Mouse (Mus musculus) spleen, adult 2 months (tissue): ENCODE data around the gene Nrip1. TPM values are rescaled to one million over a fixed set of nuclear protein-coding genes. Genes with fewer than 3 reads are reported as not detected.

Experiments
- DNase-seq, 2 experiments: peaks; one replicate each; pipeline versions ENCODE4 v3.0.0 to v3.0.0-alpha.2; 2012 to 2021; ENCODE audit warnings: low spot score in 2 of 2, low read depth in 1 of 2
- H3K27ac ChIP-seq: fragments of 200-500 bp; 2 replicates; pipeline ENCODE4 v1.5.1; 2012; ENCODE audit warnings: low read length, inconsistent platforms; ENCODE audit not compliant: insufficient read depth
- H3K27me3 ChIP-seq: fragments of 200-500 bp; 2 replicates; pipeline ENCODE4 v1.6.1; 2012; ENCODE audit warnings: mild to moderate bottlenecking, moderate library complexity, low read length, inconsistent platforms; ENCODE audit not compliant: control insufficient read depth, insufficient read depth
- H3K36me3 ChIP-seq: fragments of 200-500 bp; 2 replicates; pipeline ENCODE4 v1.6.1; 2012; ENCODE audit warnings: mild to moderate bottlenecking, low read length, inconsistent platforms; ENCODE audit not compliant: control insufficient read depth, insufficient read depth
- H3K4me1 ChIP-seq: fragments of 200-500 bp; 2 replicates; pipeline ENCODE4 v1.6.1; 2011; ENCODE audit warnings: inconsistent platforms; ENCODE audit not compliant: control insufficient read depth, insufficient read depth, insufficient read length
- H3K4me3 ChIP-seq: fragments of 200-500 bp; 2 replicates; pipeline ENCODE4 v1.5.1; 2011; ENCODE audit warnings: mild to moderate bottlenecking, inconsistent platforms; ENCODE audit not compliant: insufficient read depth, insufficient read length; ENCODE audit errors: extremely low read depth
- CTCF ChIP-seq: fragments of 200-500 bp; IDR thresholded peaks from 2 replicates; pipeline ENCODE4 v1.5.1; 2011; ENCODE audit warnings: mild to moderate bottlenecking, inconsistent platforms; ENCODE audit not compliant: insufficient read depth, insufficient read length, insufficient replicate concordance; ENCODE audit errors: extremely low read depth
- POLR2A ChIP-seq: fragments of 200-500 bp; IDR thresholded peaks from 2 replicates; pipeline ENCODE4 v1.6.1; 2011; ENCODE audit warnings: low read depth, low read length, inconsistent platforms
- WGBS: fragments of 180-500 bp; shearing (Covaris S2); methylation state at CpG from one replicate; pipeline ENCODE4 v1.1.7; 2018; 5-methylcytosine and 5-hydroxymethylcytosine counted together
- polyA plus RNA-seq: library from polyadenylated mRNA; depleted of rRNA; stranded (reverse); fragments of >200 nt; gene quantifications from 2 replicates; pipeline ENCODE4 v1.2.3, GENCODE M21; 2012

Nrip1 gene
- polyA plus RNA-seq, 1 experiment, result 4.5 TPM

DNA sequence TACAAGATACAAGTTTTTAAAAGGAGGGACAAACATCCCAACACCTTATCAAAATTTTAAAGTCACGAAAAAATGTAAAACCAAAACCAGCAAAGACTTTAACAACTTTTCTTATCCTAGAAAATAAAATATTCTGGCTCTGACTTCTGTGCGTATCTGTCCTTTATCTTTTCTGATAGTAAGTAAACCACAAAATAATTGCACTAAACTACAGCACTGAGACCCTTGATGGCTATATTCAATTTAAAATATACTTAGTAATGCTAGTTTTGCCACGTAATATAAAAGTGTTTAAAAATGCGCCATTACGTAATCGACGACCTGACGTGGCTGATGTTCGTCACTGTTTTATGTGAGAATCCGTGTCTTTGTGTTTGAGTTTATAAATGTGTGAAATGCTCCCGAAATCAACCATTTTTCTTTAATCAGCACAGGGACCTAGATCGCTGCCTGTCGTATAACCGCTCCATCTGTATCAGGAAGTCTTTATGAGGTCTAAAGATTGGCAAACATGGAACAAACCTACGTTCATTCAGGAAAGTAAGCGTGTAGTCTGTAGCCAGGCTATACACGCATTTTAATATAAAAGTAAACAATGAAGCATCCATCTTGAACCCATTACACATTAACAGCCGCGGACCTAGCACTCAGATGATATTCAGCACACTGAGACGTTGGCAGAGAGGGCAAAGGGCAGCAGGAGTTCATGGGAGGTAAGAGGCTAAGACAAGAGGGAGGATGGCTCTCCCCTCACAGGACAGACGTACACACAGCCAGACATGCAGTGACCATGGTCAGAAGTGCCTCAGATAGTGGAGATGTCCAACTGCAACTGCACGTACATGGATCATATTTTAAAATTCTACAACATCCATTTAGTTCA, 56.4 kb downstream of the Nrip1 start:
- TF ChIP-seq POLR2A, result no peak
- TF ChIP-seq CTCF, result no peak
- Histone ChIP-seq H3K4me3 (no peak overlapping the region), H3K27ac (no peak overlapping the region), H3K27me3 (no peaks in the 10 kb centered on the region), H3K36me3 (no peaks in the 10 kb centered on the region), H3K4me1 (peaks cover 4% of the 10 kb centered on the region; the same call in 1 of the 2 replicates)
- 94% methylated on average over 22 of the region's 22 CpGs for WGBS
- no peak for DNase-seq

DNA sequence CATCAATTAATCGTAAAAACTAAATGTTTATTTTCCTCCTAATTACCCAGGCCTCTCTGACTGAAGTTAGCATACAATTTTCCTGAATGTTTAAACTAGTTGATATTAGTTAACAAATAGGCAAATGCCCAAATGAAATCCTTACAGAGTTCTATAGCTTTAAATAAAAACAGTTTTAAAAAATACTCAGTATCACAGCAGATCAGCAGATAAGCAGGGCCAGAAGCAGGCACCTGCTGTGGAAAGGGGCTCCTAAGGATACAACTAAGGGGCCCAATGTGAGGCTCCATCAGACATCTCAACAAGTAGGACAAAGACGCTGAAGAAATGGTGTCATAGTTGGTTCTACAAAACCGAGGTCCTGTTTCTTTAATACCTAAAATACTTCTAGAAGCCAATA, 58.0 kb downstream of the Nrip1 start:
- no peak for DNase-seq
- WGBS, result 88% methylated on average over 3 of the region's 3 CpGs
- no peaks in the 10 kb centered on the region; the same call in 1 of the 2 replicates for H3K4me1 ChIP-seq
- TF ChIP-seq POLR2A, result no peak
- no peak for TF ChIP-seq CTCF
- H3K27me3 ChIP-seq, result no peaks in the 10 kb centered on the region
- no peak overlapping the region for H3K4me3 ChIP-seq
- H3K36me3 ChIP-seq, result no peaks in the 10 kb centered on the region
- no peak overlapping the region for H3K27ac ChIP-seq

DNA sequence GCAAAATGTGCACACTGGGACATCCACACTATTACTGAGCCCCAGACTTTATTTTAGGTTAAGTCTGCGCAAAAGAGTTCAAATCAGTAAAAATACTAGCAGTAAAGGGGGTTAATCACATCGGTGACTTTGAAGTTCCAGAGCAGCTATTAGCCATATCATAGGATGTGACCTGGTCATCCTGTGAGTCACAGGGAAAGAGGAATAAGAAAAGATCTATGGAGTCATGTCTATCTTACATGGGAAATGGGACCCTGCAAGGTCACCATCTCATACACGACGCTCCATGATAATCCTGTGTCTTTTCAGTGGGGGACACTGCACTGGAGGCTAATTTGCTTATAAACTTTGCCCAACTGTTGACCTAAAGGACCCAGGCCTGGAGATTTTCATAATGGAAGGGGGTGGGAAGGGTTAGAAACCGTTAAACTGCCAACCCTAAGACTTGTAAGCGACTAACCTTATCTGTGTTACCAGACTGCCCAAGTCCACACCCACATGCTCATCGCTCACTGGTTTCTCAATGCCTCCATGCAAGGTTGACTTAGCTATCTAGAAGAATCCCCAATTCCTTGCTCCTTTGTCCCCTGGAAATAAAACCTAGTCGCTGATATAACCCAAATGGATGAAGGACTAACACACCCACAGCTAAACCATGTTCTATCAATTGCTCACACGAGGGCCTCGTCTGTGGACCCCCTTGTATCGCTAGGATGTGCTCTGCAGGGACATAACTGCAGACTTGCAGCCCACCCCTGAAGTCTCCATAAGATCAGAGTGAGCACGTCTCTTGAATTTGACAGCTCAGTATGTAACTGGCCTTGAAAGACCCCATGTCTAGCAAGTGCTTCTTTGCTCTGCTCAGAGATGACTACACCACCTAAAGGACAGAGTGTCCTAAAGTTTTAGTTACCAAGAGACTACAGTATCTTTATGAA, 59.3 kb downstream of the Nrip1 start:
- H3K4me1 ChIP-seq, result no peaks in the 10 kb centered on the region; the same call in 1 of the 2 replicates
- H3K27ac ChIP-seq, result no peak overlapping the region; the same call in 1 of the 2 replicates
- WGBS, result 81% methylated on average over 12 of the region's 12 CpGs
- no peak overlapping the region for H3K4me3 ChIP-seq
- H3K36me3 ChIP-seq, result no peaks in the 10 kb centered on the region
- DNase-seq, result no peak
- TF ChIP-seq CTCF (no peak), POLR2A (no peak)
- H3K27me3 ChIP-seq, result no peaks in the 10 kb centered on the region

DNA sequence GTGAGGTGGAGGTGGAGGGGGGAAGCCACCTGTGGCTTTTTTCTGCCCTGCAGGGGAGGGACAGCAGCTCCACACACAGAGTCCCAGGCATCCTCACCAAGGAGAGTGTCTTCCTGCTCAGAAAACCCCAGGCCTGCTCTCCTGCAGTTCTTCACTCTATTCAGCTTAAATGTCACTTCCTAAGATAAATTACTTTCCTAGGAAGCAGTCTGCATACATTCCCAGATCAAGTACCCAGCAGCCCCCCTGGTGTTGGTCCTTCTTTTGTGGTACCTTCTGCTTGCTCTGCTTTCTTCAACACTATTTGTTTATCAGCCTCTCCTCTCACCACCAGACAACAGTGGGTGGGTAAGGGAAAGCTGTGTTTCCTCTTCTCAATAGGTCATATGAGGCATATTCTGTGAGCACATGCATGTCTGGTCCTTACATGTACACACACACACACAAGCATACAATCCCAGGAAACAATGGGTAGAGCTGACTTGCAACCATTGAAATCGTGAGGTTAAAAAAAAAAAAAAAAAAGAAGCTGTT, 60.7 kb downstream of the Nrip1 start:
- H3K4me3 ChIP-seq, result no peak overlapping the region
- no peak for DNase-seq
- WGBS, result 53% methylated on average over 1 of the region's 1 CpGs
- no peaks in the 10 kb centered on the region for H3K36me3 ChIP-seq
- no peaks in the 10 kb centered on the region; the same call in 1 of the 2 replicates for H3K4me1 ChIP-seq
- no peaks in the 10 kb centered on the region for H3K27me3 ChIP-seq
- TF ChIP-seq POLR2A (no peak), CTCF (no peak)
- H3K27ac ChIP-seq, result no peak overlapping the region

DNA sequence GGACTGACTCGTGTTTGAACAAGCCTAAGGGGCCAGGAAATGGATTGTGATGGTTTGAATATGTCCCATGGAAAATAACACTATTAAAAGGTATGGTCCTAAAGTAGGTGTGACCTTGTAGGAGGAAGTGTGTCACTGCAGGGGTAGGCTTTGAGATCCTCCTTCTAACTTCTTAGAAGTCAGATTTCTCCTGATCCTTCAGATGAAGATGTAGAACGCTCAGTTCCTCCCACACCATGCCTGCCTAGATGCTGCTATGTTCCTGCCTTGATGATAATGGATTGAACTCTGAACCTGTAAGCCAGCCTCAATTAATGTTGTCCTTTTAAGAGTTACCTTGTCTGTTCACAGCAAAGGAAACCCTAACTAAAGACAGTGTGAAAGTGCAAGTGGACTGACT, 62.8 kb downstream of the Nrip1 start:
- H3K27me3 ChIP-seq, result no peaks in the 10 kb centered on the region
- WGBS, result 83% methylated on average over 2 of the region's 2 CpGs
- TF ChIP-seq CTCF, result no peak
- no peak for TF ChIP-seq POLR2A
- no peaks in the 10 kb centered on the region for H3K36me3 ChIP-seq
- H3K4me1 ChIP-seq, result no peaks in the 10 kb centered on the region; the same call in 1 of the 2 replicates
- no peak overlapping the region for H3K27ac ChIP-seq
- H3K4me3 ChIP-seq, result no peak overlapping the region
- DNase-seq, result no peak

DNA sequence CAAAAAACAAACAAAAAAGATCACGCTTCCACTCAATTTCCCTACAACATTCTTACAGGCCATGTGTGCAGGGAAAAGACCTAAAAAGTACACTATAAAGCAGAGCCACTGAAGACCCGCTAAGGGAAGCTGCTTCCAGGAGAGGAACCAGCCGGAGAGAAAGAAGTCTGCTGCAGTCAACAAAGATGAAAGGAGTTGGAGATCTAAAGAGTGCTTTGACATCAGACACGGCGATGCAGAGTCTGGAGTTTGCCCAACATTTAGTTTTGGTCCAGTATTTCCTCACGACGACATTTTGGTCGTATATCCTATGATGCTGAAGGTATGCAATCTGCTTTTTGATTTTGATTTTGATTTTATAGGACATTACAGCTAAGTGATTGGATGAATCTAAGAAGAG, 63.3 kb downstream of the Nrip1 start:
- no peaks in the 10 kb centered on the region; the same call in 1 of the 2 replicates for H3K4me1 ChIP-seq
- no peaks in the 10 kb centered on the region for H3K27me3 ChIP-seq
- TF ChIP-seq POLR2A (no peak), CTCF (no peak)
- 88% methylated on average over 8 of the region's 8 CpGs for WGBS
- no peak for DNase-seq
- H3K4me3 ChIP-seq, result no peak overlapping the region
- H3K27ac ChIP-seq, result no peak overlapping the region
- no peaks in the 10 kb centered on the region for H3K36me3 ChIP-seq

DNA sequence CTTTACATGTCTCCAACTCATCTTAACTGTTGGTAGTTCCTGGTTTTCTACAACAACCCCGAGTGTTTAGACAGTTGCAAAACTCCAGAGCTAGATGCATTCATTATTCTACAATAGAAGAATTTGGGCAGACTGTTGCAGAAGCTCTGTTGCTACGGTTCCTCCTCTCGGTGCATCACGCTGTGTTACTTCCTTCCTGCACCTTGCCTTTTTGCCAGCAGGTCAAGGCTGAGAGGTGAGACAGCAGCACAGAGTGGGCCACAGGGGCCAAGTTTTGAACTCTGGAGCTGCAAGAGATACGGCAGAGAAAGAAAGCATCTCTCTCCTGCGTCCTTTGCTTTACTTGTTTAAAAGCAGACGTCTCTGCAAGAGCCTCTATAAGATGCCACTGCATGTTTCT, 64.3 kb downstream of the Nrip1 start:
- TF ChIP-seq POLR2A (no peak), CTCF (no peak)

More for the DNA sequence above, 64.3 kb downstream of the Nrip1 start:
- no peak overlapping the region for H3K4me3 ChIP-seq
- no peaks in the 10 kb centered on the region for H3K36me3 ChIP-seq
- H3K4me1 ChIP-seq, result no peaks in the 10 kb centered on the region; the same call in 1 of the 2 replicates
- no peak overlapping the region for H3K27ac ChIP-seq
- 47% methylated on average over 7 of the region's 7 CpGs for WGBS
- DNase-seq, result no peak
- no peaks in the 10 kb centered on the region for H3K27me3 ChIP-seq
